Mouse (Mus musculus) olfactory bulb, adult 2 months (tissue): ENCODE data around the gene Cacna1d.

Experiments used
- CTCF ChIP-seq: fragments of 200-500 bp; IDR thresholded peaks from 2 replicates; pipeline ENCODE4 v1.5.1; 2012; ENCODE audit warnings: low read depth, mild to moderate bottlenecking, low read length, moderate library complexity; ENCODE audit not compliant: insufficient read depth
- POLR2A ChIP-seq: fragments of 200-500 bp; IDR thresholded peaks from 2 replicates; pipeline ENCODE4 v1.6.1; 2012; ENCODE audit warnings: mild to moderate bottlenecking, low read depth, low read length, moderate library complexity; ENCODE audit not compliant: insufficient read depth

GRCm38 (mm10) chr14:30330416-30331181 is 160.7 kb downstream of the Cacna1d start:
- TF ChIP-seq POLR2A (no peak), CTCF (no peak)
